Mouse (Mus musculus): ENCODE results near the gene Runx1.

Gene Runx1

DNA sequence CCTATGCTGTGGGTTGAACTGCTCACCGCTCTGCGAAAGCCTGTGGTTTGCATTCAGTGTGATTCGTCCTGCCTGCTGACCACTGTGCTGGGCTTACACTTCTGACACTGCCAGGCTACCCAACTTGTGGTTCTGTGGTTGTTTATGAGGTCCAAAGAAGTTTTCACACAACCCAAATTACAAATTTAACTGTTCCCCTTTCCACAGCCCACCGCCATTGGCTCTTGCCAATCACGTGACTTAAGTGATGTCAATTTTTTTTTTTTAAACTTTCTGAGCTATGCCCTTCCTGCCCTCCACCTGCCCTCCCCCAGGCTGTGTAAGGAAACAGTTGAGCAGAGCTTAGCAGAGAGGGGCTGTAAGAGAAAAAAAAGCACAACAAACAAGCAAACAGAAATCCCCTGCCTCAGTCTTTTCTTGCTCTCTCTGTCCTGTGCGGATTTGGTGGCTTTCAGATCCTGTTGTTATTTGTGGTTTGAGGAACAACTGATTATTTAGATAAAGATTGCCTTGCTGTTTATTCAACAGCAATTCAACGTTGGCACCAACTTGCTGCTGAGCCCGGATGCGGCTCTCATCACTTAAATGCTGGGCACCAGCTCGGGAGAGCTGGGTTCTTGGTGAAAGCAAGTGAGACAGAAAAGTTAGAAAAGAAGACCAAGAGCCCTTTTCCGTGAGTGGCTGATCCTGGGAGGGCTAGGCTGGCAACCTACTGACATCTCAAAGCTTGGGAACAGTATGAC, at the start of gene Runx1:
Runx1 (minus strand) TSS at position 242 of the 743 bp plus-strand sequence.
- DNase-seq = peak; percentile 82

DNA sequence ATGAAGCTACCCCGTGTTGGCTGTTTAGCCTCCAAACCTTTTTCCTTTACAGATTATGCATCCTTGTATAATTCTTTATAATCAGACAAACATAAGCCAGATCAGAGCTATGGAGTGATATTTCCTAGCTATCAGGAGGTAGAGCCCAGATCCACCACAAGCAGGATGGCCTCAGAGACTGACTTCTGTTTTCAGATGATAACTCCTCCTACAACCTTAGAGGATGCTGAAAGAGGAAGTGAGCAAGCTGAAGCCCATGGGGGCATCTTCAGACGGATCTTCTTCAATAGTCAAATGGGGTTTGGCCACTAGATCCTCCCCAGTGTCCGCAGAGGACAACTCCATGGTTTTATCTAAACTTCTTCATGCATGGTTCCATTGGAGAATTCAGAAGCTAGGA, 48.1 kb upstream of the Runx1 start:
- DNase-seq = no peak

DNA sequence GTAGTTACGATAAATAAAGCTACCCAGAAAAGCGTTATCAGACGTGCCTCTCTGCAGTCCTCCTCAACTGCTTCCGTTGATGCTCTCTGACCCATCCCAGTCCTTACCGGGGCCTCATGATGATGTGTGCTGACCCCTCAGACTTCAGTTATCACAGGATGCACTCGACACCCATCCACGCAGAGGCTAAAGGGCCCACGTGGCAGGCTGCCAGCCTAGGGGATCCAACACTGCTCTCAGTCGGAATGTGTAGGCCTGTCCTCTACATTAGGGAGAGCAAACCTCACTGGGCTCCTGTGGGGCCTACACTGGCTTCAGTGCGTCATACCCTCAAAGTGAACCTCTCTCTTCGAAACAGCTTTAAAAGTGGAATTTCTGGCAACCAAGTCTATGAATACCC, 45.8 kb upstream of the Runx1 start:
- no peak for DNase-seq

DNA sequence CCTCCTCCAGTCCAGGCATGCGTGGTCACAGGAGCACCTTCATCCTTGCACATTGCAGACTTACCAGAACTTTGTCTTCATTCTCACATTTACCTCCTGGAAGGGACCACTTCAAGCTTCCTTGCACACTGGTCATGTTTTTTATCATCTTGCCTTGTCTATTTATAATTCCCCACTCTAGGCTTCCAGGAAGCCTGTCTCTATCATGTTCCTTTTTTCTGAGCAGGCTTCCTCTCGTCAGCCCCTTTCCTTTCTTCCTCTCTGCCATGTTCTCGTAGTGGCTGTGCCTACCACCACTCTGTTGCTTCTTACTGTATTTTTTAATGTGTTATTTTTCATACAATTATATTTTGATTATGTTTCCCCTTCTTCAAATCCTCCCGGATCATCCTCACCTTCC, 42.6 kb upstream of the Runx1 start:
- no peak for DNase-seq

DNA sequence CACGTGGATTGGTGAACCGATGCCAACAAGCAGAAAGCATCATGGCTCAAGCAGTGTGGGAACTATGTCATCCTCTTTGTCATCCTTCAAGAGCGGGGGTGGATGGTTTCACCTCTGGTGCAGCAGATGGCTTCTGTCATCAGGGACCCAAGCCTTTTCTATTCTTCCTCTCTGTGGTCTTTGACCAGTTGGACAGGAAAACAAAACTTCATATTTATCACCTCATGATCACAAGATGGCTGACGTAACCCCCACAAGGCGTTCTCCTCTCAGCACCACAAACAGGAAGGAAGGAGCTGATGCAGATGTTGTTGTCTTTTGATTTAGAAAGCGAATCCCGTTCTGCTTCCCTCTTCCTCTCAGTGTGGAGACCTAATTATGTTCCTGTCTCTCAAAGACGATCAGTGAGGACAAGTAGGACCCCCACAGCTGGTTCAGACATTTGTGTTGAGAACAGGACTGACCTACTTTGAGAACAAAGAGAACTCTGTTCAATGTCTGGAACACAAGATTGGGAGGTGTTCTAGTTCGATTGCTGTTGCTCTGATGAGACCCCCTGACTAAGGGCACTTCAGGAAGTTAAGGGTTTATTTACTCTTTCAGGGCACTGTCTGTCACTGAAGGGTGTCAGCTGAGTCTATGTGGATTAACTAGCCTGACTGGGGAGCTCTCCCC, 41.4 kb upstream of the Runx1 start:
- no peak for DNase-seq

DNA sequence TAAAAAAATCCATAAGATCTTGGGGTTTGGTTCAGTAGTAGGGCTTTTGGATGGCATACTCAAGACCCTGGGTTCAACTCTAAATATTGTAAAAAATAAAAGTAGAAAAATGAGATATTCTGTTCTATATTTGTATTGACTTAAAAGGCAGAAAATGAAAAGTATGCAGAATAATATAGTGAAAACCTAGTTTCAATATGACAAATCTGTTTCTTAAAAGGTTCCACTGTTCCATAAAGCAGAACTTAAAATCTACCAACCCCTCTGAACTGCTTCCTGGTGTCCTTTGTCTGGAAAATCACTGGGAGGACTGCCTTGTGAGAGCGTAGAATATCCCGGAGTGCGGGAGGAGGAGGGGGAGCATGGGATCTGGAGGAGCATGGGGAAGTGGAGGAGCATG, 39.4 kb upstream of the Runx1 start:
- no peak for DNase-seq

DNA sequence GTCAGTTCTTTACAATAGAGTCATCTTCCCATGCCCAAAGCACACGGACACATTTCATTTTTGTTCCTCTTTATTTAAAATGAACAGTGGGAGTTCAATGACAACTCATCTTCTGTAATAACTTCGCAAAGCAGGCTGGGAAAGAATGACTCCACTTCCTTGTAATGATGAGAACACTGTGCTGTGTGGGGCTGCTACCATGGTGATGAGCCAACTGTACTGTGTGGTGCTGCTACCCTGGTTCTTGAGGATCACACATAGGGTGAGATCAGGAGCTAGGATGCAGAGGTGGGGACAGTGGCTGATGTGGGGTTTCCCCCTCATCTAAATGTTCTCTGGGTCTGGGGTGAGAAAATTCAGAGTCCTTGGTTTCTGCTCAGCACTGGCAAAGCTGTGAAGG, 38.2 kb upstream of the Runx1 start:
- no peak for DNase-seq

DNA sequence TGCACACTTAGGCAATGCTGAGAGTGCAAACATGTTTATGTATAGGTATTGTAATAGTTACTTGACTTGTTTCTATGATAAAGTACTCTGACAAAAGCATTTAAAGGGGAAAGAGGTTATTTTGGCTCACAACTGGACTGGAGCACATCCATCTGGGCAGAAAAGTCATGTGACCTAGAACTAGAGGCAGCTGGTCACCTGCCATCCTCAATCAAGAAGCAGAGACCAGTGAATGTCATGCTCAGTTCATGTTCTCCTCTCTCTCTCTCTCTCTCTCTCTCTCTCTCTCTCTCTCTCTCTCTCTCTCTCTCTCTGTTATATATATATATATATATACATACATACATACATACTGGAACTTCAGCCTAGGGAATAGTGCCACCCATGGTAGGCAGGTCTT, 37.2 kb upstream of the Runx1 start:
- DNase-seq = no peak

DNA sequence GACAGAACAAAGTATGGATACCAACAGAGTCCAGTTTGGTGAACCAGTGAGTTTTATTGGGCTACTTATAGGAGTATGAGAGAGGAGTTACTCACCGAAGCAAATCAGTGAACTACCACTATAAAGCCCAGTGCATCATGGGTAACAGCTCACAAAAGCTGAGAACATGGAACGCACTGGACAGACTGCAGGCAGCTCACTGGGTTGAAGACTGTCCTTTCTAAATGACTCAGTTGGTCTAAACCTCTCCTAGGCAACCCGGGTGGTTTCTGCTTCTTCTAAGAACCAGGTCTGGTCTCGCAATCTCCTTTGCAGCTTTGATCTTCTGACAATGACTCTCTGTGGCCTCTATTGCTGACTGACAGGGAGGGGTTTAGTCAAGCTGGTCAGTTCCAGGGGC, 36.5 kb upstream of the Runx1 start:
- no peak for DNase-seq

DNA sequence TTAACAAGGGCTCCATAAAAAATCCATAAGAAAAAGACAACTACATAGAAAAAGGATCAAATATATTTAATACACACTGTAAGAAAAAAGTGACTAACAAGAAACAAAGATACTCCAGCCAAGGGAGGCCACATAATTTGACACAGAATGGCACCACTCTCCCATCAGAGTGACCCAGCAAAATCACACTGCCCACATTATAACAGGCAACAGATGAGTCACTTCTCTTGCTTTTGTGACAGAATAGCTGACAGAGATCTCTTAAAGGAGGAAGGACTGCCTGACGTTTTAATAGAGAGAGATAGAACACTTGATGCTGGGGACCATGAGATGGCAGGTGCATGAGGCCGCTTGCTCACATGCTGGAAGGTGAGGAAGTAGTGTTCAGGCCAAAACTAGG, 35.6 kb upstream of the Runx1 start:
- no peak for DNase-seq

DNA sequence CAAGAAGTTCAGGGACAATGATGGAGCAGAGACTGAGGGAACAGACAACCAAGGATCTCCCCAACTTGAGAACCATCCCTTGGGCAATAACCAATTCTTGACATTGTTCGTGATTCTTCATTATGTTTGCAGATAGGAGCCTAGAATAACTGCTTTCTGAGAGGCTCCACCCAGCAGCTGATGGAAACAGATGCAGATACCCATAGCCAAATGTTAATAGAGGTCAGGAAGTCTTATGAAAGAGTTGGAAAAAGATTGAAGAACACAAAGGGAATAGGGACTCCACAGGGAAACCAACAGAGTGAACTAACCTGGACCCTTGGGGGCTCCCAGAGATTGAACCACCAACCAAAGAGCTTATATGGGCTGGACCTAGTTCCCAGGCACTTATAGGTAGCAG, 34.7 kb upstream of the Runx1 start:
- DNase-seq = no peak

DNA sequence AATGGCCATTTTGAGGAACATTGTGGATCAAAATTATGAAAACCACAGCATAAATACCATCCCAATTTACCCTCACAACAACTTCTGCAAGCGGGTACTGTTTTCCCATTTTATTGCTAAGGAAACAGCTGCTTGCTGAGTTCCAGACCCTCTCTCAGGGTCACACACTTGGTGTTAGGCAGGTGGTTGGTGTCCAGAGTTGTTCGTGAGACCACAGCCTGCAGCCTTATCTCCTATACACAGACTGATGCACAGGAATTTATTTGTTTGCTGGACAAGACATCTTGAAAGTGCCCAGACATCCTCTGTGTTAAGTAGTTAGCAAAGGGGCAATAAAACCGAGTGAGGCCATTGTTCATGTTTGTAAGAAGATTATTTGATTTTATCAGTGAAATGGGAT, 30.8 kb upstream of the Runx1 start:
- no peak for DNase-seq

DNA sequence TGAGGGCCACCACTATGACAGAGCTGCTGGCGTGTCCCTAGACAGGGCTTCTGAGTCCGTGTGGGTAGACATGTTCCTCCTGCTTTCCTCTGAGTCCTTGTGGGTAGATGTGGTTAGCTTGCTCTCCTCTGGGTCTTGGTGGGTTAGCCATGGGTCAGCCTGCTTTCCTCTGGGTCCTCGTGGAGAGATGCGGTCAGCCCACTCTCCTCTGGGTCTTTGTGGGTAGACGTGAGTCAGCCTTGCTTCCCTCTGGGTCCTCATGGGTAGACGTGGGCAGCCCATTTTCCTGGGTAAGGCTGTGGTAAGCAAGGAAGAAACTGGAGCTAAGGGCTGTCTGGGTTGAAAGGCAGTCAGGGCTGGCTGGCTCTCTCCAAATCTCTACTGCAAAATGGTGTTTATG, 26.3 kb upstream of the Runx1 start:
- DNase-seq = no peak

DNA sequence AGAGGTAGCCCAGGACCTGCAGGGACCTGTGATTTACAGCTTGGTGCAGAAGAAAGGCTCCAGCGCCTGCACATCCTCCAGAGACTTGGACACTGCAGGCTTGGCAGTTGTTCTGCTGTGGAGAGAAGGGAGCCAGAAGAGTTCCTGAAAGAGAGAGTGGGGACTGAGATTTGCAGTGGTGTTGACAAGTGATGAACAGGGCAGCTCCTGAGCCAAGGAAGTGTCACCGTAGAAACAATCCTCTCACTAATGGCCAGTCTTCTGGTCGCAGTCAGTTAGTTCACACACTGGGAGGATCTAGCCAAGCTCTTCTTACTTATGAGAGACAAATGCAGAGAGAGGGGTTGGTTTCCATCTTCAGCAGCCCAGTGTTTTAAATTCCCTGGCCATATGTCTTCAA, 24.5 kb upstream of the Runx1 start:
- no peak for DNase-seq

DNA sequence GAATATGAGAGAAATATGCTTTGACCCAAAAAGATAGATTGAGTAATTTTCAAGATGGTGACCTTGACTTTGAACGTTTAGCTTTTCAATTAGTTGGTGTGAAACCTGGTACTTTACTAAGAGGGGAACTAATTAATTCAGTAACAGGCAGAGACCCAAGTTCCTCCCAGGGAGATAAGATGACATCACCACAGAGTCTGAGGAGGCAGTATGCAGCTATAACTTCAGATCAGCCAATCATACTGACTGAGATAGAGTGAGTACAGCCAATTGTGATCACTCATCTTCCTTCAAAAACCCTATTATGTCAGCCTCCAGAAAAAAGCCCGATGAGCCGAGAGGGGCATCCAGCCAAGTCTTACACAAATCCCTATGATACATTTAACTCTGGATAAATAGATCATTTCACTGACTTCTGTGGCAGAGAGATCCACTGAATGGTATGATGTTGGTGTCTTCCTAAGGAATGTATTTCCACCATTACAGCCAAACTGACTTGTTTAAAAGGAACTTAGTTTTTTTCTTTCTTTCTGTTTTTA, 21.9 kb upstream of the Runx1 start:
- DNase-seq = no peak

DNA sequence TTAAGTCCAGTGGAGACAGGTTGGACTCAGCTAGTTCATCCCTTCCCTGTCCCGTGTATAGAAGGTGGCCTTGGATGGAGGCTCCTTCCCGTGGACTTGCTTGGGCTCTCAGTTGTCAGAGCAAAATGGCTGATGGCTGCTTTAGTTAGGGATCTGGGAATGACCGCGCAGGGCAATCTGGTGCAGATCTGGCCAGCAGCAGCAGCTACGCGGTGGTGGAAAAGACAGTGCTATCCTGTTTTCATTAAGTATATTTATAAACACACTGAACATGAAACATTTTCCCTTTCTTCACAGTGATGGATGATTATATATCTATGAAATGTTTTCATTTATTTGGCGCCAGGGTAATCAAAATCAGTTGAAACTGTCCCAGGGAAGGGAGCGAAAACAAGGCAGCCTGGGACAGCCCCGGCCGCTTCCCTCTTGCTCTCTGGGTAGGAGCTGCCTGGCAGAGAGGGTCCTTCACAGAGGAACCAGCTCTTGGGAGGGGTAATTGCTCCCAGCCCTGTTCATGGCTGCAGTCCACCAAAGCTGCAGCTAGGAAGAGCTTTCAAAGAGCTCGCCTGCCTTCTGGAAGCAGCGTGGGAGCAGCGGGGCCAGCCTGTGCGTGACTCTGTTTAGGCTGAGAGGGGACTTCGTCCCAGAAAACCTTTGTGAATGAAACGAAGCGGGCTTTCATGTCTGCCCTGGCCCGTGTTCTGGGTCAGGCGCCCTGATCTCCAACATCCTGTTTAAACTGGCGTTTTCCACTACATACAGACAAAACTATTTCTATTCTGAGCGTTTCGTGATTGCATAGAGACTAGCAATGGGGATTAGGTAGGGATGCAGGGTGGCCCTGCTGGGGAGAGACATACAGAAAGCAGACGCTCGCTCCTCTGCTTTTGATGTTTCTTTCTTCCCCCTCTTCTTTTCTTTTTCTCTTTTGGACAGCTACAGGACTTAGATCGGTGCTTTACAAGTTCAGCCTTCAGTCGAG, 19.6 kb upstream of the Runx1 start:
- DNase-seq = no peak

DNA sequence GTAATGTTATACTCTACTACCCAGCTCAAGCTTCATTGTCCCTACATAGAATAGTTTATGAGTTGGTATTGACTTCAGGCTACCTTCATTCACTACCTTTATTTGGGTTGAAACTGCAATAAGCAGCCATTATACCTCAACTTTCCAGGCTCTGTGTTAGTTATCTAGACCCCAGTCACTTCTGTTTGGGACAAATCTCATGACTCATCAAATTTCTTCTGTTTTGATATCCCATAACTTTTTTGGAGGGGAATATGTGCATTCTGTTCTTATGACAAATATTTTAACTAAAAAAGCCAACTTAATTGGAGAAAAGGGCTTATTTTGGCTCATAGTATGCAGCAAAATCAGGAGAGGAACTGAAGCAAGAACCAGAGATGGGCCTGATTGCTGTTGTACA, 12.8 kb upstream of the Runx1 start:
- DNase-seq = no peak

DNA sequence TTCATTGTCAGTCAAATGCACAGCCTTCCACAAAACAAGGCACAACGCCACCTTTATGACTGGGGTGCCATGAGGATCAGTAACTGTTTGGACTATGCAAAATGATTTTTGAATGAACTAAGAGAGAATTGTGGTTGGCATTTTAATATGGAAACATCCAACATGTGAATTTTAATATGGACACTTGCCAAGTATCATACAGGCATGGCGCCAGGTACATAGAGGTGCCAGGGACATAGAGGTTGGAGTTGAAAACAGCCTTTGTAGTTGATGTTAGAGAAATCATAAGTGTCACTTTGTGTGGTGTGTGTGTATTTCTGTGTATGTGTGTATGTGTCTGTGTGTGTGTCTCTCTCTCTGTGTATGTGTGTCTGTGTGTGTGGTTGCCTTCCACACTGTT, 5.4 kb upstream of the Runx1 start:
- no peak for DNase-seq

DNA sequence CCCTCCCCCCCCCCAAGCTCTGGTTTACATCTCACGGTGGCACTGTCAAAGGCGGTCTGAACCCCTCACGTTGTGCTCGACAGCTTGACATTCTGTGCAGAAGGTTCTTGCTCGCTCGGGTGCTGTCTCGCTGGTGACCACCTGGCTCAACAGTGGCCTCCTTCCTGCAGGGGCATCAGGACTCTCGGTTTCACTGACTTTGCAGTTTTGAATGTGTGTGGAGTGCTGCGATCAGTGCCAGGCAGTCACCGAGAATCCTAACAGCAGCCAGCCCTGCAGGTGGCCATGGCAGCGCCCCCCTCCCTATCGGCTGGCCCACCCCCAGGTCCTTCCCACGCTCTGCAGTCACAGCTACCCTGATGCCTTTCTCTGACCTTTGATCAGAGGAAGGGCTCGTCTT, 4.5 kb upstream of the Runx1 start:
- peak; percentile 17 for DNase-seq

DNA sequence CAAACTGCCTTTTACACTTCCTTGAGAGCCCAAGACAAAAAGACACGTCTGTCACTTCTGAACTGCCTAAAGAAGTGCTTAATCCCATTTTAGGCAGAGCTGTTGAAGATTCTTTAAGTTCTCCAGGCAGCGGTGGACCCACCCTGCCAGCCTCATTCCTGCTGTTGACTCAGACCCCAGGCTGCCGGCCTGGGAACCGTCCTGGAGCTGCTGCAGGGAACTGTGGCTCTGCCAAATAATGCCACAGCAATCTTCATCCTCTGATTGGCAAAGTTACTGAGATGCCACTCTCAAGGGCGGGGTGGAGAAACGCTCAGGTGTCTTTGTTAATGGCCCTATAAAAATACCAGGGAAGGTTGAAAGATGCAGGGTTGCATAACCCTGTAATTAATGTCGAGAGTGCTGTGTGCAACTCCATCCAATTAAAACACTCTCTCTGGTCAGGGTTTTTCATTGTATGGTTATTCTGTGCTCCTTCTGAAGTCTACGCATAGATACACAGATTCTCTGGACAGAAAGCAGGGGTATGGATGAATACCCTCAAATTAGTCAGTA, 2.4 kb upstream of the Runx1 start:
- no peak for DNase-seq

DNA sequence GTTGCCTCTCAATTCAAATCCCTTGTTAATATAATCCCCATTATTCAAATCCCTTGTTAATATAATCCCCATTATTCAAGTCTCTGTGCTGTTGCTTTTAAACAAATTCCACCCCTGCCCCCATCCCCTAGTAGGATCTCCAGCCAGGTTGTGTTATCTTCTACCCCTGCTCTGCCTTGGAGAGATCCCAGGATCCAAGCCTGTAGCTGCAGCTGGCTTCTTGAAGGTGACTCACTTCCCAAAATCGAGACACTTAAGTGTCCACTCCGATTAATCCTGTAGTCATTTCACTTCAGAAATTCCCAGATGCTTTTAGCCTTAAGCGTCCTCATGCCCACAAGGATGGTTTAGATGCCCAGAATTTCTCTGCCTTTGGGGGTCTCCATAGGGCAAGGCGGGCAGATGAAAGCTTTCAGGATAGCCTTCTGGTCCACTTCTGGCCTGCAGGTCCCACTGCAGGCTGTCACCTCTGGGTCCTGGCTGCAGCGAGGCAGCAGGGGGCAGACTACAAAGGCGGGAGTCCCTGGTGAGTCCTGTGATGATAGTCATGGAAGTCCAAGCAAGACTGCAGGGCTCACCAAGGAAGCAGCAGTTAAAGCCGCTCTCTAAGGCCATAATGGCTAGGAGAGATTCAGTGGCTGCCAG, 1.8 kb upstream of the Runx1 start:
- DNase-seq = peak; percentile 83

DNA sequence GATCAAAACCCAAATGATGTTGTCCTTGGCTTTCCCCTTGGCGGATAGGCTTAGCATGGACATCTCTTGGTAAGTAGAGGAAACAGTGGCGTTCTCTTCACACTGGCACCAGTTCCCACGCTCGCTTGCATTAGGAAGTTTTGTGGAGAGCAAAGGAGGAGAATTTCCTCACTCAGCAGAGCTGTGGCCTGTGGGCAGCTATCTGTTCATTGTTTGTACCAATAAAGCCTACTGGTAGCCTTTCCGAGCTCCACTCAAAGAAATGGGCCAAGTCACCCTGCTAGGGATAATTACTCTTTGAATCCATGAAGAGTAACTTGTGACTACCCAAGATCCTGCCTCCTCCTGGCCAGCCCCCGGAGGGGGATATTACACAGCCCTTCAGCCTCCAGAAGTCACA, 734 bp upstream of the Runx1 start:
- DNase-seq = peak; percentile 36

All from thymus, postnatal 4 days (tissue).